Mouse (Mus musculus): ENCODE data around the gene Exosc5. TPM values are rescaled to one million over a fixed set of nuclear protein-coding genes. Genes with fewer than 3 reads are reported as not detected.

The Exosc5 gene
- total and polyA plus RNA-seq, 3 experiments: 105 to 125 (median 123) TPM

GRCm38 (mm10) chr7:25689603-25690021 lies 30.6 kb downstream of the Exosc5 start:
- Histone ChIP-seq H3K9me3 (replicated peaks; ENCODE audit: low read length) (no peaks in the 10 kb centered on the region), H3K27me3 (replicated peaks) (no peaks in the 10 kb centered on the region), H3K4me2 (ENCODE audit: insufficient read depth, low read depth, poor library complexity, severe bottlenecking) (peak overlapping the region; percentile 55), H3K36me3 (replicated peaks in 1 of 2; ENCODE audit: control insufficient read depth in 1 of 2, insufficient read depth in 1 of 2, low read length in 1 of 2) (peaks cover 22 to 56% of the 10 kb centered on the region in 2 experiments), H3K9ac (ENCODE audit: insufficient read depth, low read depth) (peak overlapping the region; percentile 27), H3K27ac (ENCODE audit: insufficient read depth, low read depth) (peak overlapping the region; percentile 64), H3K4me1 (ENCODE audit: control insufficient read depth in 1 of 2, insufficient read depth in 2 of 2) (peaks cover 10 to 29% of the 10 kb centered on the region in 2 experiments), H3K79me2 (replicated peaks; ENCODE audit: control insufficient read depth, extremely low read depth, insufficient read depth, poor library complexity, severe bottlenecking) (peaks cover 25% of the 10 kb centered on the region), H3K4me3 (replicated peaks in 1 of 3; ENCODE audit: low read depth in 2 of 3, low read length in 2 of 3, poor library complexity in 1 of 3) (peak overlapping the region; percentile 31 to 83 (median 73))
- dilution Hi-C loops (cut with MboI; ENCODE audit: extremely low pct_ligation_motif_present, extremely low pct_unique_long_range_greater_than_20kb, low sequenced_read_pairs) (no loop called here), in situ Hi-C loops (cut with MboI; ENCODE audit: low pct_ligation_motif_present, low pct_unique_long_range_greater_than_20kb, low sequenced_read_pairs) (no loop called here)
- no peak for TF ChIP-seq MEF2A (IDR thresholded peaks at IDR 0.05; ENCODE audit: borderline replicate concordance, low read depth, low read length)
- TF ChIP-seq E2F4 (IDR thresholded peaks at IDR 0.05; ENCODE audit: insufficient replicate concordance, low read depth, low read length): no peak
- no peak for TF ChIP-seq POLR2AphosphoS2 (IDR thresholded peaks at IDR 0.05; ENCODE audit: low read depth, low read length)
- peak; percentile 61; the same call in 1 of the 2 replicates for TF ChIP-seq IRF4 (IDR thresholded peaks at IDR 0.05; ENCODE audit: low read depth, low read length)
- no peak for TF ChIP-seq JUN (IDR thresholded peaks at IDR 0.05; ENCODE audit: insufficient read depth, low read depth, low read length)
- TF ChIP-seq MAFK (IDR thresholded peaks at IDR 0.05; ENCODE audit: insufficient replicate concordance, low read length): no peak
- no peak for TF ChIP-seq ETS1 (conservative IDR thresholded peaks at IDR 0.05; ENCODE audit: low read depth, low read length)
- no peak for TF ChIP-seq CHD2 (IDR thresholded peaks at IDR 0.05; ENCODE audit: low read length)
- TF ChIP-seq MYC (IDR thresholded peaks at IDR 0.05; ENCODE audit: low read depth, low read length): no peak; the same call in 1 of the 2 replicates
- TF ChIP-seq SIN3A (IDR thresholded peaks at IDR 0.05; ENCODE audit: low read length): 0 out of 2 replicates have a peak, but pooled peaks have one; percentile 21
- TF ChIP-seq CTCF (conservative IDR thresholded peaks at IDR 0.05 in 1 of 2, IDR thresholded peaks at IDR 0.05 in 1 of 2; ENCODE audit: low read depth in 2 of 2, low read length in 2 of 2): no peak
- TF ChIP-seq MAX (IDR thresholded peaks at IDR 0.05; ENCODE audit: low read length): peak; percentile 77; the same call in 1 of the 2 replicates
- TF ChIP-seq ZC3H11A (IDR thresholded peaks at IDR 0.05; ENCODE audit: low read depth, low read length): no peak
- no peak for TF ChIP-seq SMC3 (IDR thresholded peaks at IDR 0.05; ENCODE audit: low read depth, low read length)
- TF ChIP-seq EP300 (IDR thresholded peaks at IDR 0.05; ENCODE audit: low read length): peak; percentile 32; the same call in 1 of the 2 replicates
- TF ChIP-seq POLR2A (IDR thresholded peaks at IDR 0.05; ENCODE audit: low read depth, low read length): no peak
- TF ChIP-seq HCFC1 (IDR thresholded peaks at IDR 0.05; ENCODE audit: low read depth, low read length): no peak
- peak; percentile 49; the same call in 1 of the 2 replicates for TF ChIP-seq BHLHE40 (IDR thresholded peaks at IDR 0.05; ENCODE audit: low read depth, low read length)
- no peak for TF ChIP-seq USF2 (conservative IDR thresholded peaks at IDR 0.05; ENCODE audit: low read depth, low read length)
- 0 out of 2 replicates have a peak, but pooled peaks have one; percentile 3 for TF ChIP-seq NRF1 (IDR thresholded peaks at IDR 0.05; ENCODE audit: low read depth, low read length)
- TF ChIP-seq TBP (conservative IDR thresholded peaks at IDR 0.05; ENCODE audit: low read depth, low read length): 0 out of 2 replicates have a peak, but pooled peaks have one; percentile 5
- DNase-seq (ENCODE audit: extremely low read depth): no peak

GRCm38 (mm10) chr7:25690051-25690450 lies 31.1 kb downstream of the Exosc5 start:
- H3K27ac ChIP-seq (ENCODE audit: insufficient read depth, low read depth): peak overlapping the region; percentile 64; the same call in 1 of the 2 replicates
- DNase-seq (ENCODE audit: extremely low read depth): no peak
- H3K4me3 ChIP-seq (replicated peaks in 1 of 3; ENCODE audit: low read depth in 2 of 3, low read length in 2 of 3, poor library complexity in 1 of 3): peak overlapping the region in 2 of 3 experiments; percentile 73 to 83
- no peak for TF ChIP-seq GABPA (IDR thresholded peaks at IDR 0.05; ENCODE audit: insufficient replicate concordance, low read depth, low read length)
- no peak for TF ChIP-seq BHLHE40 (IDR thresholded peaks at IDR 0.05; ENCODE audit: low read depth, low read length)
- no peak for TF ChIP-seq CHD2 (IDR thresholded peaks at IDR 0.05; ENCODE audit: low read length)
- TF ChIP-seq SIN3A (IDR thresholded peaks at IDR 0.05; ENCODE audit: low read length): no peak
- TF ChIP-seq HCFC1 (IDR thresholded peaks at IDR 0.05; ENCODE audit: low read depth, low read length): no peak
- no peak for TF ChIP-seq MAFK (IDR thresholded peaks at IDR 0.05; ENCODE audit: insufficient replicate concordance, low read length)
- TF ChIP-seq NELFE (IDR thresholded peaks at IDR 0.05; ENCODE audit: low read depth, low read length): no peak
- no peak for TF ChIP-seq MAX (IDR thresholded peaks at IDR 0.05; ENCODE audit: low read length)
- no peak for TF ChIP-seq ZKSCAN1 (IDR thresholded peaks at IDR 0.05; ENCODE audit: borderline replicate concordance, low read depth, low read length)
- no peak for TF ChIP-seq TBP (conservative IDR thresholded peaks at IDR 0.05; ENCODE audit: low read depth, low read length)
- no peak for TF ChIP-seq ETS1 (conservative IDR thresholded peaks at IDR 0.05; ENCODE audit: low read depth, low read length)
- TF ChIP-seq POLR2AphosphoS2 (IDR thresholded peaks at IDR 0.05; ENCODE audit: low read depth, low read length): no peak
- no peak for TF ChIP-seq JUND (conservative IDR thresholded peaks at IDR 0.05; ENCODE audit: low read depth, low read length)
- TF ChIP-seq SMC3 (IDR thresholded peaks at IDR 0.05; ENCODE audit: low read depth, low read length): no peak
- TF ChIP-seq USF1 (IDR thresholded peaks at IDR 0.05; ENCODE audit: low read depth, low read length): no peak
- TF ChIP-seq ZC3H11A (IDR thresholded peaks at IDR 0.05; ENCODE audit: low read depth, low read length): no peak
- no peak for TF ChIP-seq ZMIZ1 (IDR thresholded peaks at IDR 0.05; ENCODE audit: low read depth, low read length)
- no peak for TF ChIP-seq KAT2A (IDR thresholded peaks at IDR 0.05; ENCODE audit: insufficient replicate concordance, low read length)
- peaks cover 10 to 24% of the 10 kb centered on the region in 2 experiments for H3K4me1 ChIP-seq (ENCODE audit: control insufficient read depth in 1 of 2, insufficient read depth in 2 of 2)
- no peaks in the 10 kb centered on the region for H3K27me3 ChIP-seq (replicated peaks)
- H3K79me2 ChIP-seq (replicated peaks; ENCODE audit: control insufficient read depth, extremely low read depth, insufficient read depth, poor library complexity, severe bottlenecking): peaks cover 25% of the 10 kb centered on the region
- in situ Hi-C loops (cut with MboI; ENCODE audit: low pct_ligation_motif_present, low pct_unique_long_range_greater_than_20kb, low sequenced_read_pairs): no loop called here
- peak overlapping the region; percentile 27 for H3K9ac ChIP-seq (ENCODE audit: insufficient read depth, low read depth)
- peak overlapping the region; percentile 55 for H3K4me2 ChIP-seq (ENCODE audit: insufficient read depth, low read depth, poor library complexity, severe bottlenecking)
- H3K9me3 ChIP-seq (replicated peaks; ENCODE audit: low read length): no peaks in the 10 kb centered on the region
- H3K36me3 ChIP-seq (replicated peaks in 1 of 2; ENCODE audit: control insufficient read depth in 1 of 2, insufficient read depth in 1 of 2, low read length in 1 of 2): peaks cover 27 to 56% of the 10 kb centered on the region in 2 experiments
- dilution Hi-C loops (cut with MboI; ENCODE audit: extremely low pct_ligation_motif_present, extremely low pct_unique_long_range_greater_than_20kb, low sequenced_read_pairs): no loop called here
